Mouse (Mus musculus): ENCODE data around the gene Gm9821.
A peak's percentile ranks its signal among the peaks of the same experiment; 100 is the strongest.

The Gm9821 gene

DNA sequence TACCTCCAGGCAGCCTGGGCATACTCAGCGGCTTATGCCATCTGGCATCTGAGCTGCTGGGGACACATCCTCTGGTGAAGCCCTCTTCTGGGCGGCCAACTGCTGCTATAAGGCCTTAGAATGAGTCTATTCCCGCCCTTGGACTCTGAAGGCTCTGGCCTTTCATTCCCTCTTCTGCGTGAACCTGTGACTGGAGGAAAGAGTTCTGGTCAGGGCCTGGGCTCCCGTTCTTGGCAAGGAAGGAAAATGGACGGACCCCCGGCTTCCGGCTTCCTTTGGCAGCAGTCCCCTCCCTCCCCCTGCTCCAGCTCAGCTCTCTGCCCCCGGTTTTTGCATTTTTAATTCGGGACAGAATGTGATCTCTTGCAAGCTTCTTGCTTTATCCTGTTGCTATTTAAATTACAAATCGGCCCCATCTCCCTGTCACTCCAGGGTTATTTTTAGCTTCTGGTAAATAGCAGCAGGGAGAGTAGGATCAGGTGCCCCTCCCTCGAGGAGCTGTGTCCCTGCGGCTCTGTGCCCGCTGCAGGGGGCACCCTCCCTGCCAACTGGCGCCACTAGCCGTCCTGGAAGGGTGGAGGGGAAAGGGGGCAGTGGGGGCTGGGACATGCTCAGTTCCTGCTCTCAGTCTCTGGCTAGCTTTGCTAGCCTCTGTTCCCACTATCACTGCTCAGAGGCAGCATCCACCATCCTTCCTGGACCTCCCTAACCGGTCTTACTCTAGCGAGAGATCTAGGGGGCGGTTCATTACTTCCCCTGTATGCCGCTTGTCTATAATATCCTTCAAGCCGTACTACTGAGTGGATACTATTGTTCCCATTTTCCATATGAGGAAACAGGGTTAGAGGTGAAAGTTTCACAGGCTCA, 26.0 kb downstream of the Gm9821 start:
- peak; percentile 64 to 72 for DNase-seq (ENCODE audit: low spot score in 2 of 2)

DNA sequence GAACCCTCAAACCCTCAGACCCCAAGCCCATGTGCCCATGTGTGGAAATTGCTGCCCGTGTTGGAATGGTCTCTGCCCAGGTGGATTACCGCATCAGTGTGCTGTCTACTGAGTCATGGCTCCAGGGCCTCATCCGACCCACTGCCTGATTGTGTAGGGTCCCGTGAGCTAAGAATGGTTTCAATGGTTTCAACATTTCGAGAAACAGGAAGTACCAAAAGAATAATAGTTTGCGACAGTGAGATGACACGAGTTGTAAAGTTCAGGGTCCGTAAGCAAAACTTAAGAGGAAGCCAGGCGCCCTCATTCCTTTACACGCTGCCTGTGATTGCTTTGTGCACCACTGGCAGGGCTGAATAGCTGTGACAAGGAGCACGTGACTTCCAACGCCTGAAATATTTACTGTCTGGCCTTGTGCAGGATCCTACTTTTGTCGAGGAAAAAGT, 26.6 kb downstream of the Gm9821 start:
- DNase-seq (ENCODE audit: low spot score in 2 of 2), result peak in 1 of 2 experiments; percentile 53

GRCm38 (mm10) chr2:91973416-91974135, 28.1 kb downstream of the Gm9821 start:
- DNase-seq (ENCODE audit: low spot score in 2 of 2), result no peak

- DNase-seq (ENCODE audit: low spot score in 2 of 2), result no peak
Measured at GRCm38 (mm10) chr2:91975581-91976541, 30.4 kb downstream of the Gm9821 start, which contains the start of gene Dgkz. Dgkz (minus strand) TSS chr2:91975864.

GRCm38 (mm10) chr2:91977960-91978359, 32.5 kb downstream of the Gm9821 start:
- DNase-seq (ENCODE audit: low spot score in 2 of 2), result no peak

DNA sequence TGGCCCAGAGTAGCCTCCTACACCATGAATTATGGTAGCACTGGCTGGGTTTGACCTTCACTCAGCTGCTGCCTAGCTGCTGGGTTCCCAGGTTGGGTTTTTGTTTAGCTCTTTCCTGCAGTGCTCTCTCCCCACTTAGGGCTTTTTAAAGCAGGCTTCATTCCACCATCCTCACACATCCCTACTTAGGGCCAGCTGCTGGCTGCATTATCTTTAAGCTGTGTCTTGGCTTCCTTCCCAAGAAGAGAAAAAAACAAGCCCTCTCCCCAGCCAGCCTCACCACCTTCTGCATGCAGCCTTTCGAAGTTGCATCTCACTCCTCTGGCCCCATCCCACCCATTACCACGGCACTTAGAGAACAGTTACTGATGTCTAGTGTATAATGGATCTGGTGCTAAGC, 33.0 kb downstream of the Gm9821 start:
- no peak for DNase-seq (ENCODE audit: low spot score in 2 of 2)

DNA sequence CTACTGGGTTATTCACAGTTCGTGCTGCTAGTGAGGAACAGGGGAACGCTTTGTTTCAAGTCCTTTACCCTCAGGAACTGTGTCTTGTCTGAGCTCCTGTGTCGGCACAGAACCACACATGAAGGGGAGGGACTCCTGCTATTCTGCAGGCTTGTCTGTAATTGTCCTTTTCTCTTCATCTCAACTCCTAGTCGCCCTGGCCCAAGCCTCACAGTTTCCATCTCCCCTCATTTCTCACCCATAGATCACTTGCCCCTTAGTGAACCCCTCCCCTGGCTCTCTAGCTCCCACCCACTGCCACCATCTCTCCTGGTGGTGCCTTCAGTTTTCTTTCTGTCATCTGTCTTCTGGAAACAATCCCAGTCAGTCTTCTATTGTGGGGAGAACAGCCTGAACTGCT, 34.7 kb downstream of the Gm9821 start:
- DNase-seq (ENCODE audit: low spot score in 2 of 2), result no peak

DNA sequence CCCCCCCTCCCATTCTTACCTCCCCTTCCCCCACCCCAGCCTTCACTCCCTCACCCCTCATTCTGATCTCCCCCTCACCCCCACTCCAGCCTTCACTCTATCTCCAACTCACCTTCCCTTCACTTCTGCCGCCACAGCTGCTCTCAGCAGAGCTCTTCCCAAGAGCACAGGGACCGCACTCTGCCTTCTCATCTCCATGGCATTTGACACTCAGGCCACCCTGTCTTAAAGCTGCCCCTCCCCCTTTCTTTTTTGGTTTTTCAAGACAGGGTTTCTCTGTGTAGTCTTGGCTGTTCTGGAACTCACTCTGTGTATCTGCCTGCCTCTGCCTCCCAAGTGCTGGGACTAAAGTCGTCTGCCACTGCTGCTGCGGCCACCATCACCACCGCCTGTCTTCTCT, 35.3 kb downstream of the Gm9821 start:
- no peak for DNase-seq (ENCODE audit: low spot score in 2 of 2)

DNA sequence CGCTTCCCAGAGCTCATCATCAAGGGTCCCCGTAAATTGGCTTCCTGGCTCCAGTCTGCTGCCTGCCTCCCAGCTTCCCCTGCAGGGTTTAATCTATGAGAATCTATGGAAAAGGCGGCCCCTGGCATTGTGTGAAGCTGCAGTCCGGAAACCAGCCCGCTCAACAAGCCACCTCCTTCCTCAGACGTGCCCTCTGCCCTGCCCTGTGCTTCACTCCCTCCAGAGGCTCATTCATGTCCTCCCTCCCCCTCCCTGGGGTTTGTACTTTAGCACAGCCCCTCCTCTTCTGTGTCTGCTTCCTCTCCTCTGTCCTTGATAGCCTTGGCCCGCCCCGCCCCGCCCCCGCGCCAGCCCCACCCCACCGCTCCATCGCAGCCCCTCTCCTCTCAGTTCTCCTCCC, 38.9 kb downstream of the Gm9821 start:
- DNase-seq (ENCODE audit: low spot score in 2 of 2), result peak; percentile 67 to 78

DNA sequence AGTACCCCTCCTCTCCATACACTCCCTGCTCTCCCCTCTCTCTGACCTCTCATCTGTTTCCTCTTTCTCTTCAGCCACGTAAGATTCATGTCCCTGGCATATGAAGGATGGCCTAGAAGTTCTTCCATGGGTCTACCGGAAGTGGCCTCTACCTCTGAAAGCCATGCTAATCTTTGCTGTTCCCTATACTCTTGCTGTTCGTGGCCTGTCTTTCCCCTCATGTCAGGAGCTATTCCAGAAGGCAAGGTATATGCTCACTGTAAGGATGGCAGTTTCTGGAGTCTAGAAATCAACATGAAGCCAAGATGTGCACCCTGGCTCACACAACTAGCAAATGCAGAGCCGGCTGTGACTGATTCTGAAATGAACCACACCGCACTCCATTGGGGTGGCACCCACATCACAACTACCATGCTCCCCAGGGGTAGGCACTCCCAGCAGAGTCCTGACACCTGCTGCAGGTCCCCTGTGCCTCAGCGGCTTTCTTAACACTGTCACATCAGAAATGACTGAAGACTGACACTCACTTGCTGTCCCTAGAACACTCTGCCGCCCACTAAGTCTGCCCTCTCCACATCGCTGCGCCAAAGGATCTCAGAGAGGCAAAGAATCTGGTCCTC, 39.5 kb downstream of the Gm9821 start:
- DNase-seq (ENCODE audit: low spot score in 2 of 2), result no peak

DNA sequence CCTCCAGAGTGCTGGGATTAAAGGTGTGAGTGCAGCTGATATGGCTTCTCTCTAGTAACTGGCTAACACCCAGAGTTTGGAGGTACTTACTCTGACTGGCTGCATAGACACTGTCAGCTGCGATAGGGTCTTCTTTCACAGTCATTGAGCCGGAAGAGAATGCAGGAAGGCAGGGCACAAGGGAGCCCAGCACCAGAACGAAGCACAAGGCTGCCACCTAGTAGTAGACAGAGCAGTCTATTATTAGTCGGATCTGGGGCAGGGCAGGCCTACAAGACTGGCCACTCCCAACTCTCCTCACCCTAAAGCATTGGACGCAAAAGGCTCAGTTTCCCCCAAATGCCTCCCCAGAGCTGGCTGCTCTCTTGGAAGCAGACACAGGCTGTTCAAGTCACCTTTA, 40.6 kb downstream of the Gm9821 start:
- no peak for DNase-seq (ENCODE audit: low spot score in 2 of 2)

DNA sequence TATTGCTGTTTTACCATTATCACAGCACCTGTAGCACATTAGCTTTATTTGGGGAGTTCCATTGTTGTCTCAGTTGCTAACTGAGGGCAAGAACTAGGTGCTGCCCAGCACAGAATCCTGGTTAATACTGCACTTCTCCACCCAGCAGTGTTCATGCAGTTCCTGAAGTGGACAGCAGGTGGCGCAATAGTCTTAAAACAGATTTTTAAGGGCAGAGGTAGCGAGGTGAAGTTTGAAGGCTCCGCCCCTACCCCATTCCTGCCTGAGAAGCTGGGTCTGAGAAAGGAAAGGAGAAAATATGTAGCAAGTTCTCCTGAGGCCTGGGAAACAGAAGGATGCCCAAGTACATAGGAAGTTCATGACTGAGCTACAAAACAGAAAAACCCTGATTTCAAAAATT, 42.0 kb downstream of the Gm9821 start:
- peak in 1 of 2 experiments; percentile 76 for DNase-seq (ENCODE audit: low spot score in 2 of 2)

GRCm38 (mm10) chr2:91989750-91990149, 44.2 kb downstream of the Gm9821 start:
- no peak for DNase-seq (ENCODE audit: low spot score in 2 of 2)

GRCm38 (mm10) chr2:91993409-91993808, 47.9 kb downstream of the Gm9821 start:
- DNase-seq (ENCODE audit: low spot score in 2 of 2), result no peak

- DNase-seq (ENCODE audit: low spot score in 2 of 2), result no peak
Measured at GRCm38 (mm10) chr2:91996006-91996405, 50.5 kb downstream of the Gm9821 start.

Data from heart, adult 9 months (tissue).